Mouse (Mus musculus): ENCODE results near the gene Ctdspl2.

GRCm38 (mm10) chr2:121955765-121956223, at the start of gene Ctdspl2, which contains the start of gene Mageb3:
- TF ChIP-seq CTCF (IDR thresholded peaks at IDR 0.05; ENCODE audit: low read depth) (no peak), EP300 (IDR thresholded peaks at IDR 0.05; ENCODE audit: low read depth) (no peak)
